Mouse (Mus musculus): ENCODE results near the gene Ccdc183. TPM values are rescaled to one million over a fixed set of nuclear protein-coding genes. Genes with fewer than 3 reads are reported as not detected.

The Ccdc183 gene
- polyA plus RNA-seq, 1 experiment from 2014 or later, result 0.32 TPM

GRCm38 (mm10) chr2:25633616-25634015 is 16.1 kb upstream of the Ccdc183 start:
- no peaks in the 10 kb centered on the region for H3K36me3 ChIP-seq
- WGBS, result 87% methylated on average over 3 of the region's 3 CpGs
- no peaks in the 10 kb centered on the region for H3K9me3 ChIP-seq (replicated peaks)
- ATAC-seq (ENCODE audit: low FRiP score), result no peak
- no peaks in the 10 kb centered on the region for H3K4me1 ChIP-seq
- no peak overlapping the region for H3K4me3 ChIP-seq
- H3K9ac ChIP-seq, result no peak overlapping the region
- H3K27ac ChIP-seq, result no peak overlapping the region
- no peak overlapping the region for H3K4me2 ChIP-seq (replicated peaks)
- H3K27me3 ChIP-seq, result no peaks in the 10 kb centered on the region

DNA sequence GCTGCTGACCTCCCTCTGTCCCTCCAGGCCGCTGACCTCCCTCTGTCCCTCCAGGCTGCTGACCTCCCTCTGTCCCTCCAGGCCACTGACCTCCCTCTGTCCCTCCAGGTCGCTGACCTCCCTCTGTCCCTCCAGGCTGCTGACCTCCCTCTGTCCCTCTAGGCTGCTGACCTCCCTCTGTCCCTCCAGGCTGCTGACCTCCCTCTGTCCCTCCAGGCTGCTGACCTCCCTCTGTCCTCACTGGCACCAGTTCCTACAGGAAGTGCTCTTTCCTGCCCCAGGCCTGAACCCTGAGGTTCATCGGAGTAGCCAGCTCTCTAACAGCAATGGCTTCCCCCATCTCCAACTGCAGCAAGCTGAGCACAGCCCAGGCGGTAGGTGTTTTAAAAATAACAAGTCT is 11.3 kb upstream of the Ccdc183 start:
- no peak overlapping the region for H3K9ac ChIP-seq
- no peaks in the 10 kb centered on the region; the same call in 1 of the 2 replicates for H3K27me3 ChIP-seq
- no peak overlapping the region for H3K27ac ChIP-seq
- H3K4me3 ChIP-seq, result no peak overlapping the region
- H3K4me2 ChIP-seq (replicated peaks), result no peak overlapping the region
- no peak for ATAC-seq (ENCODE audit: low FRiP score)
- no peaks in the 10 kb centered on the region for H3K36me3 ChIP-seq
- 35% methylated on average over 4 of the region's 4 CpGs for WGBS
- H3K4me1 ChIP-seq, result no peaks in the 10 kb centered on the region
- no peaks in the 10 kb centered on the region for H3K9me3 ChIP-seq (replicated peaks)

- Histone ChIP-seq H3K27ac (no peak within 1 kb of the TSS), H3K36me3 (no peaks in the 10 kb centered on the region), H3K9me3 (replicated peaks) (no peaks in the 10 kb centered on the region), H3K4me1 (no peaks in the 10 kb centered on the region), H3K9ac (no peak within 1 kb of the TSS), H3K4me3 (no peak within 1 kb of the TSS), H3K4me2 (replicated peaks) (no peak within 1 kb of the TSS), H3K27me3 (no peaks in the 10 kb centered on the region; the same call in 1 of the 2 replicates)
- no peak for ATAC-seq (ENCODE audit: low FRiP score)
- 86% methylated on average over 6 of the region's 6 CpGs for WGBS
Observed at GRCm38 (mm10) chr2:25627811-25628210, 10.3 kb upstream of the Ccdc183 start, which contains the start of gene Fcna. Gene Fcna (minus strand): TSS chr2:25628030.

DNA sequence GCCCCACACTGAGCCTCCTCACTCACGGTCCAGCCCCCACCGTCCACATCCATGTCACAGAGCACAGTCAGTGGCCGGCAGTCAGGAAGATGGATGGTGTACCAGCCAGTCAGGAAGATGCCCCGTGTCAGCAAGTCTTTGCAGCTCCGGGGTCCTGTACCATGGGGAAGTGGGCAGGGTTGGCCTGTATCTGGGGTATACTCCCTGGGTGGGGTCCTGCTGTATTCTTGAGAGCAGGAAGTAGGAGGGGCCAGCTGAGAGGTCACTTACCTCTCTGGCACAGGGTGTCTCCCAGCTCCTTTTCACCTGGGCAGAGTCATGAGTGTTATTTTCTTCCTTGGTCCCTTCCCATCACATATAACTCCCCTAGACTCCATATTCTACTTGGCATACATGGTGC is 8.5 kb upstream of the Ccdc183 start:
- no peaks in the 10 kb centered on the region; the same call in 1 of the 2 replicates for H3K27me3 ChIP-seq
- ATAC-seq (ENCODE audit: low FRiP score), result no peak
- H3K9ac ChIP-seq, result no peak overlapping the region
- H3K9me3 ChIP-seq (replicated peaks), result no peaks in the 10 kb centered on the region
- no peak overlapping the region for H3K27ac ChIP-seq
- 55% methylated on average over 5 of the region's 5 CpGs for WGBS
- H3K36me3 ChIP-seq, result no peaks in the 10 kb centered on the region
- H3K4me3 ChIP-seq, result no peak overlapping the region
- H3K4me2 ChIP-seq (replicated peaks), result no peak overlapping the region
- H3K4me1 ChIP-seq, result peaks cover 10% of the 10 kb centered on the region; the same call in 1 of the 2 replicates

DNA sequence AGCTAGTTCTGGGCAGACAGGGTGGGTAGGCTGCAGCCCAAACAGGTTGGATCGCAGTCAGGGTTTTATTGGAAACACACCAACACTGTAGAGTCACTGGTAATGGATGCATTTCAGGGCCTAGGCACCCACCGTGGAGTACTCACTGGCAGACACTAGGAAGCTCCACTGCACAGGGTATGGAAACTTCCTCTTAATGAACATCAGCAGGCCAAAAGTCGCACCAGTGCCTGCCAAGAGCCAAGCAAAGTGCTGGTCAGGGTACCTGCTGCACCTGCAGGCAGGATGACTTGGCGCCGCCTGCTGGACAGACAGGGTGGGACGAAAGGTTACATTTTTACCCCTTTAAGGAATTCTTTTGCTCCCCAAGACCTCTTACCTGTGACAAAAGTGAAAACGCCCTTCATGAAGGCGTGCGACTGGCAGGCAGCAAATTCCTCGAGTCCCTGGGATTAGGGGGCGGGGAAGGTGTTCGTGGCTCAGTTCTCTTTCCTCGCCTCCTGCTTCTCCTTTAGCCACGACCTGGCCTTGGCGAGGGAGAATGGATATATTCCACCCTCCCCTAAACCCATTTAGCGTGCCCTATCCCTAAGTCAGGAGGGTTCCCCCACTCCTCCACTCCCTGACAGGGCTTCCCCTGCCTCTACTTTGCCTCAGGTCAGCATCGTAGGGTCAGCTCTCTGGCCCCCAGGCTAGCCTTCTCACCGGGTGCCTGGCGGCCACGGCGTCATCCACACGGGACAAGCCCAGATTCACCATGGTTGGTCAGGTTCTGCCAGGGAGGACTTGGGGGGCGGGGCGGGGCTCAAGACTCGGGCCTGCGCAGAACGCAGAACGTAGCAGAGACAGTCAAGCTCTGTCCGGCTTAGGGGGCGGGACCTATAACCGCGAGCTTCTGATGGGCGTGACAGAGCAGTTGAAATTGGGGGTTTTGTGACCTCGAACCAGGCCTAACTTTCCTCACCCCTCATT is 4.0 kb upstream of the Ccdc183 start, which contains the start of gene Tmem141:
Gene Tmem141 (minus strand): TSS at position 777 of the 972 bp plus-strand sequence.
- H3K27ac ChIP-seq, result peak within 1 kb of the TSS; percentile 55; the same call in 1 of the 2 replicates
- peak; percentile 92 for ATAC-seq (ENCODE audit: low FRiP score)
- H3K4me2 ChIP-seq (replicated peaks), result peak within 1 kb of the TSS; percentile 75
- H3K4me1 ChIP-seq, result peaks cover 11% of the 10 kb centered on the region; the same call in 1 of the 2 replicates
- WGBS, result 6% methylated on average over 34 of the region's 34 CpGs
- H3K9me3 ChIP-seq (replicated peaks), result no peaks in the 10 kb centered on the region
- no peaks in the 10 kb centered on the region for H3K36me3 ChIP-seq
- peak within 1 kb of the TSS; percentile 46 for H3K4me3 ChIP-seq
- H3K9ac ChIP-seq, result peak within 1 kb of the TSS; percentile 63
- peaks cover 24% of the 10 kb centered on the region for H3K27me3 ChIP-seq

DNA sequence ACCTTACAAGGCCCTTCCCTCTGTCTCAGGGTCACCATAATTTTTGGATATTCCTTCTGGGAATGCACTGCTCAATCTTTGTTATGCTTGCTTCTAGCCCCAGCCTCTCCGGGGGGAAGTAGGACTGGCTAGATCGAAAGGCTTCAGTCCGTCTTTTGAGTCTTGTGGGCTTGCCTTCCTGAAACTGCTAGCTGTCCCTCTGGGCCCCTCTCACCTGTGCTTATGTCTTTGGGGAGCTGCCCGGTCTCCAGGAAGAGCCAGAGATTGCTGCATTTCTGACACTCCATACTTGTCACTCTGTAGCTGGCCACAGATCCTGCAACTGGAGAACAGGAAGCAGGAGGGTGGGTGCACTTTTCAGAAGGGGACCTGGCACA is 3.4 kb upstream of the Ccdc183 start:
- 83% methylated on average over 4 of the region's 4 CpGs for WGBS
- no peak overlapping the region for H3K27ac ChIP-seq
- peak overlapping the region; percentile 75 for H3K4me2 ChIP-seq (replicated peaks)
- H3K36me3 ChIP-seq, result no peaks in the 10 kb centered on the region
- no peak overlapping the region for H3K9ac ChIP-seq
- peak overlapping the region; percentile 46; the same call in 1 of the 2 replicates for H3K4me3 ChIP-seq
- H3K9me3 ChIP-seq (replicated peaks), result no peaks in the 10 kb centered on the region
- H3K4me1 ChIP-seq, result peaks cover 11% of the 10 kb centered on the region; the same call in 1 of the 2 replicates
- H3K27me3 ChIP-seq, result peaks cover 30% of the 10 kb centered on the region
- ATAC-seq (ENCODE audit: low FRiP score), result no peak

- H3K9me3 ChIP-seq (replicated peaks), result no peaks in the 10 kb centered on the region
- H3K36me3 ChIP-seq, result no peaks in the 10 kb centered on the region
- WGBS, result 81% methylated on average over 6 of the region's 6 CpGs
- peaks cover 11% of the 10 kb centered on the region; the same call in 1 of the 2 replicates for H3K4me1 ChIP-seq
- no peak overlapping the region for H3K9ac ChIP-seq
- no peak overlapping the region for H3K4me2 ChIP-seq (replicated peaks)
- no peak for ATAC-seq (ENCODE audit: low FRiP score)
- H3K27ac ChIP-seq, result no peak overlapping the region
- no peak overlapping the region for H3K4me3 ChIP-seq
- H3K27me3 ChIP-seq, result peaks cover 35% of the 10 kb centered on the region
Observed at GRCm38 (mm10) chr2:25620386-25620785, 2.9 kb upstream of the Ccdc183 start.

DNA sequence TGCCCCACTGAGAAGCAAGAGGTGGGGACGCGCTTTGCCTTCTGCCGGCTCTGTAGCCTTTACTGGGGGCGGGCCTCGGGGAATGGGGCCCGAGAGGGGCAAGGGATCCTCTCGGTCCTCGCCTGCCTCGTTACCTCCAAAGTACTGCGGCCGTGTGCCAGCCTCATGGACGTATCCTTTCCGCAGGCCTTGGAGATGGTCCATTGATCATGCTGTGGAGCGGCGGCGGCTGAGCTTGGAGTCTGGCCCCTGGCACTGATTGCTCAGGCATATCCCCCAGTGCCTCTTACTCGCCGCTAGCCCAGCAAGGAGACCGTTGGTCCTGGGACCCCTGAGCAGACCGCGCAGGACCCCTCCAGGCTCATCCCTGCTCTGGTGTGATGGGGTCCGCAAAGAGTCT is 1.1 kb downstream of the Ccdc183 start:
- Histone ChIP-seq H3K36me3 (no peaks in the 10 kb centered on the region), H3K4me3 (no peak overlapping the region), H3K27ac (no peak overlapping the region), H3K9me3 (replicated peaks) (no peaks in the 10 kb centered on the region), H3K27me3 (peaks cover 55% of the 10 kb centered on the region), H3K4me1 (peaks cover 5% of the 10 kb centered on the region; the same call in 1 of the 2 replicates), H3K4me2 (replicated peaks) (0 out of 2 replicates have a peak overlapping the region, but pooled peaks have one; percentile 2), H3K9ac (no peak overlapping the region)
- ATAC-seq (ENCODE audit: low FRiP score), result no peak
- 18% methylated on average over 22 of the region's 22 CpGs for WGBS

GRCm38 (mm10) chr2:25608671-25609070 is 8.8 kb downstream of the Ccdc183 start:
- Histone ChIP-seq H3K4me2 (replicated peaks) (peak overlapping the region; percentile 66), H3K4me3 (peak overlapping the region; percentile 95), H3K27ac (peak overlapping the region; percentile 93), H3K9me3 (replicated peaks) (no peaks in the 10 kb centered on the region), H3K9ac (no peak overlapping the region), H3K4me1 (peaks cover 19% of the 10 kb centered on the region), H3K27me3 (peaks cover 15% of the 10 kb centered on the region), H3K36me3 (no peaks in the 10 kb centered on the region)
- ATAC-seq (ENCODE audit: low FRiP score), result peak; percentile 39
- WGBS, result 67% methylated on average over 10 of the region's 10 CpGs

- WGBS, result under 1% methylated on average over 80 of the region's 80 CpGs
- H3K27ac ChIP-seq, result peak within 1 kb of the TSS; percentile 93
- H3K4me2 ChIP-seq (replicated peaks), result peak within 1 kb of the TSS; percentile 66
- H3K27me3 ChIP-seq, result peaks cover 11% of the 10 kb centered on the region
- H3K9me3 ChIP-seq (replicated peaks), result no peaks in the 10 kb centered on the region
- peak within 1 kb of the TSS; percentile 95 for H3K4me3 ChIP-seq
- H3K36me3 ChIP-seq, result peaks cover 4% of the 10 kb centered on the region; the same call in 1 of the 2 replicates
- H3K4me1 ChIP-seq, result peaks cover 19% of the 10 kb centered on the region
- peak within 1 kb of the TSS; percentile 95 for H3K9ac ChIP-seq
- ATAC-seq (ENCODE audit: low FRiP score), result peak; percentile 90
Observed at GRCm38 (mm10) chr2:25607761-25608622, 9.5 kb downstream of the Ccdc183 start, which contains the start of gene Rabl6. Gene Rabl6 (minus strand): TSS chr2:25608521.

- H3K27ac ChIP-seq, result no peak overlapping the region
- H3K4me2 ChIP-seq (replicated peaks), result no peak overlapping the region
- no peaks in the 10 kb centered on the region for H3K9me3 ChIP-seq (replicated peaks)
- peaks cover 58% of the 10 kb centered on the region for H3K36me3 ChIP-seq
- 0 out of 2 replicates have a peak overlapping the region, but pooled peaks have one; percentile 13 for H3K9ac ChIP-seq
- 97% methylated on average over 5 of the region's 5 CpGs for WGBS
- ATAC-seq (ENCODE audit: low FRiP score), result no peak
- no peaks in the 10 kb centered on the region for H3K27me3 ChIP-seq
- H3K4me3 ChIP-seq, result no peak overlapping the region
- peaks cover 14% of the 10 kb centered on the region for H3K4me1 ChIP-seq
Observed at GRCm38 (mm10) chr2:25602526-25602925, 15.0 kb downstream of the Ccdc183 start.
